Mouse (Mus musculus): ENCODE results near the gene Lamtor3. TPM values are rescaled to one million over a fixed set of nuclear protein-coding genes. Genes with fewer than 3 reads are reported as not detected.

The Lamtor3 gene
- polyA plus RNA-seq, 1 experiment from 2014 or later: 125 TPM

DNA sequence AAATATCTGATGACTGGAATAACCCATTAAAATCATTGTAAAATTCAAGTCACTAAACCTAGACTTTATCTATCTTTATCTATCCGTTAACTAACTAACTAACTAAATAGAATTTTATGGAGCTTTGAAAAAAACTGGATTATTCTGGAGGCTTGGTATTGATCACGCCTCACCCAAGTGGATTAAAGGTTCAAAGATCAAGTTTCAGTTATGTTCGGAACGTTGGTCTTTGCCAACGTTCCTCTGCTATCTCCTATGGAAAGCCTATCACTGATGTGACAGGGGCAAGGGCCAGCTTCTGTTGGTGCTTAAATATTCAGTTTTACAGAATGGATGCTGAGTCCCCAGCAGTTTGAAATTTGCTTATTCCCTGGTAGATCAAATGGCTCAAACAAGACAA lies 59.9 kb downstream of the Lamtor3 start:
- peaks cover 14% of the 10 kb centered on the region for H3K4me1 ChIP-seq (ENCODE audit: insufficient read depth, low read length)
- no peaks in the 10 kb centered on the region for H3K27me3 ChIP-seq (ENCODE audit: insufficient read depth, low read length)
- H3K27ac ChIP-seq (ENCODE audit: low read length): no peak overlapping the region
- 73% methylated on average over 5 of the region's 5 CpGs for WGBS
- H3K9ac ChIP-seq (replicated peaks; ENCODE audit: low read length): no peak overlapping the region
- H3K4me3 ChIP-seq (ENCODE audit: low read length): no peak overlapping the region
- ATAC-seq (ENCODE audit: low FRiP score, low TSS enrichment): no peak
- H3K9me3 ChIP-seq (ENCODE audit: low read length): no peaks in the 10 kb centered on the region
- H3K36me3 ChIP-seq (ENCODE audit: insufficient read depth, low read length): no peaks in the 10 kb centered on the region
- no peak overlapping the region for H3K4me2 ChIP-seq (replicated peaks; ENCODE audit: low read depth, low read length)

Other genes starting within 250 kb of the Lamtor3 start
- not detected in 2 replicates for gene Gm21962, start 247.0 kb upstream of the Lamtor3 start, polyA plus RNA-seq (2015; fragmentation: Nextera tagmentation; extraction: Ambion mirVana)
- gene H2afz, start 54.0 kb upstream of the Lamtor3 start, polyA plus RNA-seq (2015; fragmentation: Nextera tagmentation; extraction: Ambion mirVana): 1,893 and 1,900 TPM in 2 replicates
- gene Dnajb14, start 50.8 kb upstream of the Lamtor3 start, polyA plus RNA-seq (2015; fragmentation: Nextera tagmentation; extraction: Ambion mirVana): 6.3 and 7.6 TPM in 2 replicates
- 9.3 and 10.1 TPM in 2 replicates for gene Dapp1, start 63.0 kb downstream of the Lamtor3 start, polyA plus RNA-seq (2015; fragmentation: Nextera tagmentation; extraction: Ambion mirVana)
- 0.52 and 0.54 TPM in 2 replicates for gene 1110002E22Rik, start 146.5 kb downstream of the Lamtor3 start, polyA plus RNA-seq (2015; fragmentation: Nextera tagmentation; extraction: Ambion mirVana)
- 0.12 TPM in 1 of 2 replicates, not detected in the other for gene Gm5105, start 148.9 kb downstream of the Lamtor3 start, polyA plus RNA-seq (2015; fragmentation: Nextera tagmentation; extraction: Ambion mirVana)
- gene Trmt10a, start 224.9 kb downstream of the Lamtor3 start, polyA plus RNA-seq (2015; fragmentation: Nextera tagmentation; extraction: Ambion mirVana): 11.8 and 12.5 TPM in 2 replicates
- gene Mttp, start 226.5 kb downstream of the Lamtor3 start, polyA plus RNA-seq (2015; fragmentation: Nextera tagmentation; extraction: Ambion mirVana): 7.6 and 8.1 TPM in 2 replicates